Mouse (Mus musculus) limb, embryonic 14.5 days (tissue): ENCODE data around the gene Cox8c. TPM values are rescaled to one million over a fixed set of nuclear protein-coding genes. Genes with fewer than 3 reads are reported as not detected.

ENCODE experiments used
- ATAC-seq: fragments of 200-750 bp; cut with Nextera tagmentation; 2 replicates; pipeline ENCODE4 v1.8.0; 2017; ENCODE audit warnings: low read depth, moderate number of reproducible peaks, moderate TSS enrichment; ENCODE audit not compliant: low FRiP score
- DNase-seq: peaks from one replicate; pipeline ENCODE4 v3.0.0-alpha.2; 2015; ENCODE audit warnings: low spot score
- H3K27ac ChIP-seq: fragments of 300-500 bp; sonication (generic); replicated peaks from 2 replicates; pipeline ENCODE4 v1.5.1; 2014; ENCODE audit warnings: low read depth, mild to moderate bottlenecking, low read length, moderate library complexity, mixed read lengths
- H3K27me3 ChIP-seq: fragments of 300-500 bp; sonication (generic); 2 replicates; pipeline ENCODE4 v1.6.1; 2014; ENCODE audit warnings: low read length, mixed read lengths; ENCODE audit not compliant: control insufficient read depth, insufficient read depth
- H3K36me3 ChIP-seq: fragments of 300-500 bp; sonication (generic); 2 replicates; pipeline ENCODE4 v1.6.1; 2014; ENCODE audit warnings: mild to moderate bottlenecking, low read length, moderate library complexity, mixed read lengths; ENCODE audit not compliant: control insufficient read depth, insufficient read depth
- H3K4me1 ChIP-seq: fragments of 300-500 bp; sonication (generic); 2 replicates; pipeline ENCODE4 v1.6.1; 2014; ENCODE audit warnings: antibody characterized with exemption, low read length, mixed read lengths; ENCODE audit not compliant: control insufficient read depth, insufficient read depth
- H3K4me2 ChIP-seq: fragments of 300-500 bp; sonication (generic); replicated peaks from 2 replicates; pipeline ENCODE4 v1.6.1; 2014; ENCODE audit warnings: low read depth, mild to moderate bottlenecking, low read length, moderate library complexity; ENCODE audit not compliant: severe bottlenecking
- H3K4me3 ChIP-seq: fragments of 300-500 bp; sonication (generic); replicated peaks from 2 replicates; pipeline ENCODE4 v1.5.1; 2014; ENCODE audit warnings: low read length
- H3K9ac ChIP-seq: fragments of 300-500 bp; sonication (generic); 2 replicates; pipeline ENCODE4 v1.6.1; 2014; ENCODE audit warnings: mild to moderate bottlenecking, low read depth, low read length, moderate library complexity; ENCODE audit not compliant: severe bottlenecking
- H3K9me3 ChIP-seq: fragments of 300-500 bp; sonication (generic); 2 replicates; pipeline ENCODE4 v1.6.1; 2016; ENCODE audit warnings: low read length; ENCODE audit not compliant: control insufficient read depth
- POLR2A ChIP-seq: fragments of 200-500 bp; IDR thresholded peaks from 2 replicates; pipeline ENCODE4 v1.8.0; 2012; ENCODE audit warnings: inconsistent platforms, mild to moderate bottlenecking, moderate library complexity, borderline replicate concordance; ENCODE audit not compliant: insufficient read depth, insufficient read length; ENCODE audit errors: extremely low read depth
- WGBS: fragments of 180-500 bp; shearing (Covaris S2); extraction: QIAGEN DNeasy Blood & Tissue Kit; methylation state at CpG from one replicate; pipeline ENCODE4 v1.1.7; 2014; 5-methylcytosine and 5-hydroxymethylcytosine counted together
- polyA plus RNA-seq, 2 experiments: library from polyadenylated mRNA; depleted of rRNA in 1 of 2; stranded (reverse) in 1 of 2; unstranded in 1 of 2; fragments of >200 nt; fragmentation: Nextera tagmentation in 1 of 2; extraction: Ambion mirVana in 1 of 2; gene quantifications; 2 replicates each; pipeline versions ENCODE4 v1.2.1 to v1.2.3; 2012 to 2014

The Cox8c gene
- polyA plus RNA-seq, 2 experiments, result not detected

DNA sequence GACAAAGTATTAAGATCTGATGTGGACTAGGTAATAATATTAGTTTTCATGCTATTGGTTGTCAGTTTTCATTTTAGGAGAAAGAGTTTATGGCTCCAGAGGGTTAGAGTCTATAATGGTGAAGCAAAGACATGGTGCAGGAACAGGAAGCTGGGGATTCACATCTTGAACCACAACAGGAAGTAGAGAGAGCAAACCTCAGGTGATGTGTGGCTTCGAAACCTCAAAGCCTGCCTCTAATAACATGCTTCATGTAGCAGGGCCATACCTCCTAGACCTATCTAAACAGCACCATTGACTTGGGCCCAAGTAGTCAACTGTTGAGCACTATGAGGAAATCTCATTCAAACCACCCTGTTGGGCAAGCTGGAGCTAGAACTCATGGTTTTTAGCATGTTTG, 46.5 kb downstream of the Cox8c start:
- 95% methylated on average over 1 of the region's 1 CpGs for WGBS
- no peak for DNase-seq

DNA sequence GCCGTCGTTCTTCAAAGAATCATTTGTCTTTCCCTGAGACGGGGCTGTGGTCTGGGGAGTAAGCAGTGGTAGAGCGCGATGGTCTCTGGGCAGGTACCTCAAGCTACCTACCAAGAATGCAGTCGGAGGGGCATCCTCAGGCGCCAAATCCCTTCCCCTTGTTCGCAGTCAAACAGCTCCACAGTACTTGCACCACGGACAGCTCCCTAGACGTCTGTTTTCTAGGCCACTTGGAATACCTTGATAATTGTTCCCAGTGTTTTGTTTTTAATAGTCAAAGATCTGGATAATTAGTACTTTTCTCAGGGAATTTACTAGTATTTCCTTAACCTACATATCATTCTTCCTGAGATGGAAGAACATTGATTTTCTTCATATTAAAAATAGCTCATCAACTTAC, 48.7 kb downstream of the Cox8c start:
- WGBS, result 25% methylated on average over 10 of the region's 10 CpGs
- H3K27ac ChIP-seq, result no peak overlapping the region
- no peak overlapping the region for H3K4me3 ChIP-seq
- no peak for ATAC-seq
- no peaks in the 10 kb centered on the region for H3K9me3 ChIP-seq
- peaks cover 31% of the 10 kb centered on the region for H3K27me3 ChIP-seq
- no peaks in the 10 kb centered on the region for H3K36me3 ChIP-seq
- TF ChIP-seq POLR2A, result no peak
- H3K9ac ChIP-seq, result no peak overlapping the region
- peaks cover 7% of the 10 kb centered on the region; the same call in 1 of the 2 replicates for H3K4me1 ChIP-seq
- no peak overlapping the region for H3K4me2 ChIP-seq
- DNase-seq, result peak; percentile 38

More for the DNA sequence above, 46.5 kb downstream of the Cox8c start:
- H3K4me1 ChIP-seq, result peaks cover 7% of the 10 kb centered on the region; the same call in 1 of the 2 replicates
- H3K9me3 ChIP-seq, result no peaks in the 10 kb centered on the region
- H3K27me3 ChIP-seq, result peaks cover 31% of the 10 kb centered on the region
- ATAC-seq, result no peak
- H3K27ac ChIP-seq, result no peak overlapping the region
- no peak overlapping the region for H3K4me3 ChIP-seq
- H3K36me3 ChIP-seq, result no peaks in the 10 kb centered on the region
- no peak overlapping the region for H3K4me2 ChIP-seq
- H3K9ac ChIP-seq, result no peak overlapping the region
- no peak for TF ChIP-seq POLR2A

DNA sequence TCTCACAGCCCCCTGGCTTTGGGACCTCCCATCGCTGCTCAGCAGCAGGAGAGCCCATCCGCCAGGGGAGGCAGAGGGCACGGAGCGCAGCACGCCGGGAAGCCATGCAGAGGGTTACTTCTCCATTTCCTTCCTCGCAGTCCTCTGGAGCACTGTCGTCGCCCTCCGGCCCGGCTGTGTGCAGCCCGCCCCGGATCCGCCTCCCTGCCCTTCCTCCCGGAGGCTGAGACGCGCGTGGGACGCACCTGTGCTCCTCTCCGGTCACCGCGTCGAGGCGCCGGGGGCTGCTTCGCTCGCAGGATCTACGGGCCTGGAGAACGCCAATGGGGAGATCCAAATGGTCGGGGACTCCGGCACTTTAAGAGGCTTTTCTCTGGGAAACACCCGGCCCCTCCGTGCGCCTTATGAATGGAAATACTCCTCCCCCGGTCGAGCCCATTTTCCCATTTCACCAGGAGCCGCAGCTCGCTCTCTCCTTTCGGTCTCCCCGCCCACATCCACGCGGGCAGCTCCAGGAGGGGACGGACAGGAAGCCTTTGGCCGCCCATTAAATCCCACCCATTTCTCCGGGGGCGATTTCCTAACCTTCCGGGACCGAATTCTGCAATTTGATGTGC, 49.8 kb downstream of the Cox8c start, which contains the start of gene Unc79:
Unc79 (plus strand) TSS at position 82 of the 617 bp plus-strand sequence.
- WGBS, result under 1% methylated on average over 47 of the region's 48 CpGs
- no peak for TF ChIP-seq POLR2A
- no peaks in the 10 kb centered on the region for H3K36me3 ChIP-seq
- no peak within 1 kb of the TSS for H3K27ac ChIP-seq
- H3K4me1 ChIP-seq, result peaks cover 7% of the 10 kb centered on the region; the same call in 1 of the 2 replicates
- H3K4me2 ChIP-seq, result peak within 1 kb of the TSS; percentile 84
- H3K9me3 ChIP-seq, result no peaks in the 10 kb centered on the region
- peak within 1 kb of the TSS; percentile 43 for H3K4me3 ChIP-seq
- ATAC-seq (peak; percentile 44), DNase-seq (peak; percentile 19)
- peaks cover 31% of the 10 kb centered on the region for H3K27me3 ChIP-seq
- H3K9ac ChIP-seq, result no peak within 1 kb of the TSS

DNA sequence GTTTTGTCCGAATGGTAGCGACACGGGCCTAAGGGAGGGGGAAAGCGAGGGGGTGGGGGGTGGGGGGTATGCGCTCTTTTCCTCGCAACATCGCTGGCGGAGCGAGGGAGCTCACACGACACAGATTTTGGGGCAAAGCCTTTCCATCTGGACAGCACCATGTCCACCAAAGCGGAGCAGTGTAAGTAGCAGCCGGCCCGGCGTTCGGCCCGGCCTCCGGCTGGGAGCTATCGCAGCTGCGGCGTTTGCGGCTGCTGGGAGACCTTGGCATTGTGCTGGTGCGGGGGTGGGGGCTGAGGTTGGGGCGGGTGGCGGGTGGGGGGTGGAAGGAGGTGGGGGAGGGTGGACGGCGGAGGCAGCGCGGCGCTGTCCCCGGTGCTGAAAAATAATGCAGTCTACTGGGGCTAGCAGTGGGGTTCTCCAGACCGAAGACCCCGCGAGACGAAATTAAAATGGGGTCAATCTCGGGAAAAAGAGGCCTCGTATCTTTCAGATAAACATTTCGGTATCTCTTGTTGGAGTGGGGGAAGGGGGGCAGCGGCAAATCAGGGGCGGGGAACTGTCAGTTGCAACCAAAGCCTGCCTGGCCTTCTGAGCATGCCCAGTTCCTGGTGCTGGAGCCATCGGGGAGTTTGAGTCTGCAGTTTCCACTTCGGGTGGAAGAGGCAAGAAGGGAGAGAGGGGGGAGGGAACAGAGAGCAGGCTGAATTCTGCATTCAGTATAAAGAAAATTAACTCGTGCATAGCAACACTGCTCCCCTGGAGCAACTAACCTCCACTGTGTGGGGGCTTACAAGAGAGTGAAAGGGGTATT, 50.5 kb downstream of the Cox8c start:
- ATAC-seq, result peak; percentile 81
- under 1% methylated on average over 40 of the region's 42 CpGs for WGBS
- no peak overlapping the region for H3K9ac ChIP-seq

More for the DNA sequence above, 50.5 kb downstream of the Cox8c start:
- H3K4me3 ChIP-seq, result peak overlapping the region; percentile 43
- H3K9me3 ChIP-seq, result no peaks in the 10 kb centered on the region
- DNase-seq, result peak; percentile 73
- H3K36me3 ChIP-seq, result no peaks in the 10 kb centered on the region
- peak overlapping the region; percentile 84 for H3K4me2 ChIP-seq
- H3K27me3 ChIP-seq, result peaks cover 31% of the 10 kb centered on the region
- TF ChIP-seq POLR2A, result no peak
- H3K4me1 ChIP-seq, result peaks cover 7% of the 10 kb centered on the region; the same call in 1 of the 2 replicates
- H3K27ac ChIP-seq, result no peak overlapping the region

Other genes with a start within 250 kb of the Cox8c start
- gene Itpk1, start 194.4 kb upstream of the Cox8c start, polyA plus RNA-seq (2012; rRNA removed), result 10.3 and 12.3 TPM in 2 replicates
- 8.3 and 9.1 TPM in 2 replicates for gene Itpk1, start 194.4 kb upstream of the Cox8c start, polyA plus RNA-seq (2014; fragmentation: Nextera tagmentation; extraction: Ambion mirVana)
- gene Moap1, start 155.7 kb upstream of the Cox8c start, polyA plus RNA-seq (2012; rRNA removed), result 1.9 and 2.2 TPM in 2 replicates
- gene Moap1, start 155.7 kb upstream of the Cox8c start, polyA plus RNA-seq (2014; fragmentation: Nextera tagmentation; extraction: Ambion mirVana), result 17.6 and 21.9 TPM in 2 replicates
- 3.4 and 3.6 TPM in 2 replicates for gene Tmem251, start 155.6 kb upstream of the Cox8c start, polyA plus RNA-seq (2012; rRNA removed)
- gene Tmem251, start 155.6 kb upstream of the Cox8c start, polyA plus RNA-seq (2014; fragmentation: Nextera tagmentation; extraction: Ambion mirVana), result 10.9 and 11.2 TPM in 2 replicates
- not detected in 2 replicates for gene Gm28051, start 141.6 kb upstream of the Cox8c start, polyA plus RNA-seq (2012; rRNA removed)
- gene Gm28051, start 141.6 kb upstream of the Cox8c start, polyA plus RNA-seq (2014; fragmentation: Nextera tagmentation; extraction: Ambion mirVana), result not detected in 2 replicates
- gene Gon7, start 141.5 kb upstream of the Cox8c start, polyA plus RNA-seq (2012; rRNA removed), result 11.0 and 16.9 TPM in 2 replicates
- gene Gon7, start 141.5 kb upstream of the Cox8c start, polyA plus RNA-seq (2014; fragmentation: Nextera tagmentation; extraction: Ambion mirVana), result 17.7 and 21.7 TPM in 2 replicates
- 36.5 and 39.9 TPM in 2 replicates for gene Ubr7, start 141.3 kb upstream of the Cox8c start, polyA plus RNA-seq (2012; rRNA removed)
- gene Ubr7, start 141.3 kb upstream of the Cox8c start, polyA plus RNA-seq (2014; fragmentation: Nextera tagmentation; extraction: Ambion mirVana), result 48.0 and 48.2 TPM in 2 replicates
- 16.1 and 20.4 TPM in 2 replicates for gene Gm20604, start 140.6 kb upstream of the Cox8c start, polyA plus RNA-seq (2012; rRNA removed)
- gene Gm20604, start 140.6 kb upstream of the Cox8c start, polyA plus RNA-seq (2014; fragmentation: Nextera tagmentation; extraction: Ambion mirVana), result 23.1 and 27.1 TPM in 2 replicates
- 25.4 and 30.5 TPM in 2 replicates for gene Btbd7, start 20.8 kb upstream of the Cox8c start, polyA plus RNA-seq (2012; rRNA removed)
- 23.0 and 24.5 TPM in 2 replicates for gene Btbd7, start 20.8 kb upstream of the Cox8c start, polyA plus RNA-seq (2014; fragmentation: Nextera tagmentation; extraction: Ambion mirVana)
- 0.45 TPM in 2 replicates for gene Unc79, start 49.5 kb downstream of the Cox8c start, polyA plus RNA-seq (2012; rRNA removed)
- gene Unc79, start 49.5 kb downstream of the Cox8c start, polyA plus RNA-seq (2014; fragmentation: Nextera tagmentation; extraction: Ambion mirVana), result 0.04 and 0.19 TPM in 2 replicates